Mouse (Mus musculus): ENCODE measurements around the gene 6030458C11Rik. TPM values are rescaled to one million over a fixed set of nuclear protein-coding genes. Genes with fewer than 3 reads are reported as not detected.
"Not testable (repeated sequence)": the region's sequence is repeated elsewhere in the genome, so short reads cannot be mapped to it uniquely, and the experiment has no call there.

Gene 6030458C11Rik
- total RNA-seq, 2 experiments from 2014 or later: 23.6 to 25.9 TPM

DNA sequence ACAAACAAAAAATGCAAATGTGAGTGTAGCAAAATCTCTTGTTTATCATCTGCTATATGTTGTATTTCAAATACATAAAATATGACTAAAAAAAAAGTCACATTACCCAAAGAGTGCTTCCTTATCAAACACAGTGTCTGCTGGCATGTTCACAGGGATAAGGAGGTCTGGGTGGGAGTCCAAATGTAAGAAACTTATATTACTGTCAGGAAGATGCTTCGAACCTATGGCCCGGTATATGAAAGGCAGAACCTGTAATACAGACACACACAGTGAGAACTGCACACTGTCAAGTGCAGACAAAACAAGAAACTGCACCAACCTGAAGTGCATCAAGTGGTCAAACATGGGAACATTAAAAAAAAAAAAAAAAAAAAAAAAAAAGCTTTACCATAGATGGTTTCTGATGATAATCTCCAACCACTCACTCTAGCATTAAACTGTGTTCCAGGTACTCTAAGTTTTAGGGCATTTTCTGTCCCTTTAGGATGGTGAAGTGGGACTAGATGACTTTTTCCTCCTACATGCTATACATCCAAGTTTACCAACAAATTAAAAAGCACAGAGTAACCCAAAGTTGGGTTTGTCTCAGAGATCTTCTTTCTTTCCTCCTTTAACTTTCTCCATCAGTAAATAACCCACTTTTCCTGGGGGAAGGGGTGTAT lies 862 bp downstream of the 6030458C11Rik start:
- no peak for DNase-seq (ENCODE audit: low spot score in 2 of 2)
- intact Hi-C loops (cut with DNase I): no loop called here

DNA sequence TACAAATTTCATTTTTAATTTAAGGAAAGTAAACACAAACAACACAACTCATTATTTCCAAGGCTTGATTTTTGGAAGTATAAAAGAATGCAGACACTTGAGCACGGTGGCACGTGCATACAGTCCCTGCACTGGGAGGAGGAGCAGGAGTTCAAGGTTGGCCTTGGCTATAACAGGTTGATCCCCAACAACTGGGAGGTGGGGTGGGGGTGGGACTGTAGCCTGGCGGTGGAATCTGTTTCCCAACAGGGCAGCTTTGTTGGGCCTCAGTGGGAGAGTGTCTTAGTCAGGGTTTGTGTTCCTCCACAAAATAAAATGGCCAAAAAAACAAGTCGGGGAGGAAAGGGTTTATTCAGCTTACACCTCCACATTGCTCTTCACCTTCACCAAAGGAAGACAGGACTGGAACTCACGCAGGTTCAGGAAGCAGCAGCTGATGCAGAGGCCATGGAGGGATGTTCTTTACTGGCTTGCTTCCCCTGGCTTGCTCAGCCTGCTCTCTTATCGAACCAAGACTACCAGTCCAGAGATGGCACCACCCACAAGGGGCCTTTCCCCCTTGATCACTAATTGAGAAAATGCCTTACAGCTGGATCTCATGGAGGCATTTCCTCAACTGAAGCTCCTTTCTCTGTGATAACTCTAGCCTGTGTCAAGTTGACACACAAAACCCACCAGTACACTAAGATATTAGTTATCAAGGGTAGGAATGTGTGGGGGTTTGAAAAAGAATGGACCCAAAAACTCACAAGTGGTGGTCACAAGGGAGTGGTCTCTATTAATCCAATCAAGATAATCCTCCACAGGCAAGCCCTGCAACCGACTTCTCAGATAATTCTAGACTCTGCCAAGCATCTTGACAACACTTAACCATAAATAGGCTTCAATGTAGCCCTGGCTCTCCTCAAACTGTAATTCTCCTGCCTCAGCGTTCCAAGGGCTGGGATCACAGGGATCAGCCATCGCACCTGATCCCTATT lies 1.7 kb downstream of the 6030458C11Rik start:
- intact Hi-C loops (cut with DNase I): no loop called here
- no peak for DNase-seq (ENCODE audit: low spot score in 2 of 2)

DNA sequence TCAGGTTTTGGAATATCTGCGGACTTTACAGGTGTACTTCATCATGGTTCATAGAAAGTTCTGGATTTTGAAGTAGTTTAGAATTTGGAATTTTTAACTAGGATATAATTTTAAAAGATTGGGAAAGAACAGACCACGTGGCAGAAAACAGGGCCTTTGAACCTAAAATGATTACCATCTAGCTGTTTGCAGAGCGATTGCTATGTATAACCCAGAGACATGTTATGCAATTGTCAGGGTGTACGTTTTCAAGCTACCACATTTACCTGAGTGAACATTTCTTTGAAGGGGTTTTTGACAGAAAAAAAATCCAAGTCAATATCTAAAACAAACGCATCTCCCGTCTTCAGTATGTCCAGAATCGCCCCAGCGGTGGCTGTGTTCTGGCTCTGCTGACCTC lies 6.9 kb downstream of the 6030458C11Rik start:
- intact Hi-C loops (cut with DNase I): no loop called here
- DNase-seq (ENCODE audit: low spot score in 2 of 2): no peak

GRCm38 (mm10) chr15:12812646-12813045 lies 11.8 kb downstream of the 6030458C11Rik start:
- intact Hi-C loops (cut with DNase I): no loop called here
- DNase-seq (ENCODE audit: low spot score in 2 of 2): no peak

- no peak for DNase-seq (ENCODE audit: low spot score in 2 of 2)
- intact Hi-C loops (cut with DNase I): no loop called here
Observed at GRCm38 (mm10) chr15:12809305-12809704, 15.1 kb downstream of the 6030458C11Rik start.

GRCm38 (mm10) chr15:12807088-12807487 lies 17.4 kb downstream of the 6030458C11Rik start:
- DNase-seq (ENCODE audit: low spot score in 2 of 2): no peak
- intact Hi-C loops (cut with DNase I): no loop called here

DNA sequence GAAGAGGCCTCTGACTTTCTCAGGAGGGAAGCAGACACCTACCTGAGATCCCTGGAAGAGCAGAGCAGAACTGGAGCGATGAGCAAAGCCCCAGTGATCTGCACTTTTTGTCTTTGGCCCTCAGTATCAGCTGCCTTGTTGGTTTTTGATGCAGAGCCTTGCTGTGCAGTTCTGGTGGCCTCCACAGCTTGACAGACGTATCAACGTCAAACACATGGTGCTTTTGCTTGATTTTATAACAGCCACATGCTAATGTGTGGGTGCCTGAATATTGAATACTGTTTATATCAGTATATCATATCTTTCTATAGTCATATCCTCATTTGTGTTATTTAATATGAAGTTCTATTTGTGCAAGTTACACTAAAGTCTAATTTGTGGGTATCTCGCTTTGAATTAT lies 19.4 kb downstream of the 6030458C11Rik start:
- DNase-seq (ENCODE audit: low spot score in 2 of 2): no peak
- intact Hi-C loops (cut with DNase I): no loop called here

DNA sequence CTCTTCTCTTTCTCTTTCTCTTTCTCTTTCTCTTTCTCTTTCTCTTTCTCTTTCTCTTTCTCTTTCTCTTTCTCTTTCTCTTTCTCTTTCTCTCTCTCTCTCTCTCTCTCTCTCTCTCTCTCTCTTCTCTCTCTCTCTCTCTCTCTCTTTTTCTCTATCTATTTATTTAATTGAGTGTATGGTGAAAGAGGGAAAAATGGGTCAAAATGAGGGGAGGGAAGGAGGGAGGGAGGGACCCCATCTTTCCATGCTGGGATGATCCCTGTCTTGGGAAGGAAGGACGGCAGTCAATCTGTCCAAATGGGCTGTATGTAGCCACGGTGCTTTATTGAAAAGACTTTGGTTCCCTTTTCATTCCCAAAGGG lies 23.3 kb downstream of the 6030458C11Rik start:
- DNase-seq (ENCODE audit: low spot score in 2 of 2); intact Hi-C loops (cut with DNase I): not testable (repeated sequence)

DNA sequence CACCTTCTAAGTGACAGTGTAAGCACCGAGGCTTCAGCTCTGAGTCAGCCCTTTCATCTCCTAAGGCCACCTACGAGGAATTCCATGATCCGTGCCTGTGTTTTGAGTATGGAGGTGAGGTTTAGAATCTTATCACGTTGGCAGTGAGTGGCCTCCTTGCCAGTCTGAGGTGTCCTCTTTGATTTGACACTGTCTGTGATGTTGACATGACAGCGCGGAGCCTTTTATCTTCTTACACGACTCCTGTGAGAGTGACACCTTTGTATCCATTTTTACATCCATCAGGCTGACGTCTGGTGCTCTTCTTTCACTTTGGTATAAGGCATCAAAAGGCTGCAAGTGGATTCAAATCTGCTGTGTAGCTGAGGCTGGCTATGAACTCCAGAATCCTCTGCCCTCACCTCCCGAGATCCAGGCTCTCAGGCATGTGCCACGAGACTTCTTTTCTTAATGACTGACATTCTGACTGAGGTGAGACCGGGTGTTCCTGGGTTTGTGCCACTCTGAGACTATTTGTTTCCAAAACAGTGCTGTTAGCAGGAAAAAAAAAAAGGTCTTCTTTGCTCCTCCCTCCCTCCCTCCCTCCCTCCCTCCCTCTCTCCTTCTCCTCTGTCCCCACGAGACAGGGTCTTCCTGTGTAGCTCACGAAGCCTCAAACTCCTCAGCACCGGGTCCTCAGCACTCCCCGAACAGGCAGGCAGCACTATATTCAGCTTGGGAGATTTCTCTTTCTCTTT lies 23.9 kb downstream of the 6030458C11Rik start:
- DNase-seq (ENCODE audit: low spot score in 2 of 2): no peak
- intact Hi-C loops (cut with DNase I): no loop called here

DNA sequence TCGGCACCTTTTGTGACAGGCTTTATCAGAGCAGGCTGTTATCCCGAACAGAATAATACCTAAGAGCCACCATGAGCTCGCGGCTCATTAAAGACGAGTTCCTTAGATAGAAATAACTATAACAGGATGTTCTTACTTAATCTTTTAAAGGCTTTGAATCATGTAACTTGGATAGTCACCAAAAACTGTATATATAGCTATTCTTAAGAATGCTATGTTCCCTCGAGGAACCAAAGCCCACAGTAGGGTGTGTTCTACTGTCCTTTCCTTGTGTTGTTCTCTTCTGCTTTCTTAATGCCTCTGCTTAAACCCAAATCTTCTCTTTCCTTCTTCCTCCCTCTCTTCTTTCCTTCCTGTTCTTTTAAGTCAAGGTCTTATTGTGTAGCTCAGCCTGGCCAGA lies 26.4 kb downstream of the 6030458C11Rik start:
- no peak for DNase-seq (ENCODE audit: low spot score in 2 of 2)
- intact Hi-C loops (cut with DNase I): loop anchor here (5.0 to 10.0 kb wide), 2 partner anchors 61 to 523 kb away; partner anchors contain the start of gene Pdzd2

DNA sequence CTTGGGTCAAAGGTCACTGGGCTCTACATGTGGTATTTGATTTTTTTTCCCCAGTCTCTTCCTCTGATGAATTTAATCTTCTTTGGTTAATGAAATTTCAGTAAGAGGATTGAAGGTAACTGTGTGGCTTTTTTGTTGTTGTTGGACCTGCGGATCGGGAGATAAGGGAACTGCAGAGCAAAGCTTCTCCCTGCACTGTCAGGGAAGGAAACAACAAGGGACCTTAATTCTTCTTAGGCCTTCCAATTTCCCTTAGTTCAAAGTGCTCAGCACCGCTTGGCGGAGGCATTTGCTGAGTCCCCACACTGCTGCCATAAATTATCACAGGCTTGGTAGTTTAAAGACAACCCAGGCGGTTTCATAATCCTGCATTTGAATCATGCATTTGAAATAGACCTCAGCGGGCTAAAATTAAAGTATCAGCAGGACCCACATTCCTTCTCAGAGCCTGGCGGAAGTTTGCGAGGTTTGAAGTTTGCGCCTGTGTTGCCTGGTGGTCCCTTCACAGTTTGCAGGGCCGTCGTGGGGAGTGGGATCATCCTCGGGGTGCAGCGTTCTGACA lies 28.5 kb downstream of the 6030458C11Rik start:
- intact Hi-C loops (cut with DNase I): loop anchor here (2.0 to 10.0 kb wide), 3 partner anchors 59 to 521 kb away; partner anchors contain the start of gene Pdzd2
- peak; percentile 33 to 42 for DNase-seq (ENCODE audit: low spot score in 2 of 2)

GRCm38 (mm10) chr15:12795457-12795894 lies 29.0 kb downstream of the 6030458C11Rik start:
- intact Hi-C loops (cut with DNase I): loop anchor here (2.0 to 10.0 kb wide), 3 partner anchors 58 to 521 kb away; partner anchors contain the start of gene Pdzd2
- DNase-seq (ENCODE audit: low spot score in 2 of 2): peak in 1 of 2 experiments; percentile 42

- DNase-seq (ENCODE audit: low spot score in 2 of 2): no peak
- intact Hi-C loops (cut with DNase I): loop anchor here (1.0 to 10.0 kb wide), 3 partner anchors 208 to 520 kb away; no protein-coding TSS in a partner anchor
Observed at GRCm38 (mm10) chr15:12794311-12794710, 30.1 kb downstream of the 6030458C11Rik start.

DNA sequence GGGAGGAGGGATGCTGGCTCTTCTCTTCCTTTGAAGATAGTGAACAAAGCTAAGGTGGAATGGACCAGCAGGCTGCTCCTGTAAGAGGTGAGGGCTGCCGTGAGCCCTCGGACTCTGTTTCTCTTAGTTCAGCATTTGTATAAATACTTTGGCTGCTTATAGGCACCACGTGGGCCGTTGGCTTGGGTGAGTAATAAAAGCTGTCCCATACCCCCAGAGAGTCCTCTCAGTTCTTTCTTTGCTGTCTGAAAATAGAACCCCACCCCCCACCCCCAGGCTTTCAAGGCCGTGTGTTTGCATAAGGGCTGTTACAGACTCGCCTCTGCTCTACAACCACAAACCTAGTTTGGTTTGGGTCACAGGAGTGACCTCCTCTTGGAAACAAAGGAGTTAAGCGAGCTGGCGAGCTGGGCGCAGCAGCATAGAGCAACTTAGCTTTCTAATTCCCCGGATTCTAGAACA lies 35.0 kb downstream of the 6030458C11Rik start:
- no peak for DNase-seq (ENCODE audit: low spot score in 2 of 2)
- intact Hi-C loops (cut with DNase I): no loop called here

- no peak for DNase-seq (ENCODE audit: low spot score in 2 of 2)
- intact Hi-C loops (cut with DNase I): no loop called here
Observed at GRCm38 (mm10) chr15:12788536-12788935, 35.9 kb downstream of the 6030458C11Rik start.

DNA sequence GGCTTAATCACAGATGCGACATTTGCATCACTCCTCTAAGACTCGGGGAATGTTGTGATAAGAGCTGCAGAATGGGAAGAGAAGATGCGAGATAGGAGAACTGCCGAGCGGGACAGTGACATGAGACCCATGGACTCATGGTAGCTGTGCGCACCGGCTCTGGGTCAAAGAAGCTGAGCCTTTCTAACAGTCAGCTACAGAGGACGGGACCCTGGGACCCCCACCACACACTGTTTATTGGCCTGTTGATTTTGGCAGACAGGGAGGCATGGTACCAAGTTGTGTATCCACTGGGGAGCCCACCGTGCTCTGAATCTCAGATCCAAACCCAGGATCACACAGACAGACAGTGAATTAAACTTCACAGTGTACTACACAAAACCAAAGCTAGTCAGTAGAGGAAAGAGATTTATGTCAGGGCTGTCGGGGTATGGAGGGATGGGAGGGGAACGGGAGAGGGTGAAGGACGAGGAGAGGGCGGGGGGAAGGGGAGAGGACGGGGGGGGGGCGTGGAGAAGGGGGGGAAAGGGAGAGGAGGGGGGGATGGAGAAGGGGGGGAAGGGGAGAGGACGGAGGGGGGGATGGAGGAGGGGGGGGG lies 42.6 kb downstream of the 6030458C11Rik start:
- no peak for DNase-seq (ENCODE audit: low spot score in 2 of 2)
- intact Hi-C loops (cut with DNase I): no loop called here

DNA sequence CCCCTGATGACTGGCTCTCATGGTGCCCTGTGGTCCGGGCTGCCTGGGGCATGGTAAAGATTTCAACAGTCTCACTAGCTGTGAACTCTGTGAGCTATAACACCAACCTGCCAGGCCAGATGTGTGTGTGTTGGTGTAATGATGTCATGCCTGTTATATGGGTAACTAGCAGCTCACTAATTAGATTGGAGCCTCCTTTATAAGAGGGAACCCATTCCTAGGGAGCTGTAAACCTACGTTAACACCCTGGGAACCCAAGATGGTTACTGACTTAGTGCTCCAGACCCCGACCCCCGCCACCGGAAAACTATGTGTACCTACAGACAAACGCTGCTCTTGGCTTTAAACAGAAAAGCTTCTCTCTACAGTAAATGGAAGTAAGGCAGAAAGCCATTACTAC lies 43.2 kb downstream of the 6030458C11Rik start:
- intact Hi-C loops (cut with DNase I): no loop called here
- DNase-seq (ENCODE audit: low spot score in 2 of 2): no peak

DNA sequence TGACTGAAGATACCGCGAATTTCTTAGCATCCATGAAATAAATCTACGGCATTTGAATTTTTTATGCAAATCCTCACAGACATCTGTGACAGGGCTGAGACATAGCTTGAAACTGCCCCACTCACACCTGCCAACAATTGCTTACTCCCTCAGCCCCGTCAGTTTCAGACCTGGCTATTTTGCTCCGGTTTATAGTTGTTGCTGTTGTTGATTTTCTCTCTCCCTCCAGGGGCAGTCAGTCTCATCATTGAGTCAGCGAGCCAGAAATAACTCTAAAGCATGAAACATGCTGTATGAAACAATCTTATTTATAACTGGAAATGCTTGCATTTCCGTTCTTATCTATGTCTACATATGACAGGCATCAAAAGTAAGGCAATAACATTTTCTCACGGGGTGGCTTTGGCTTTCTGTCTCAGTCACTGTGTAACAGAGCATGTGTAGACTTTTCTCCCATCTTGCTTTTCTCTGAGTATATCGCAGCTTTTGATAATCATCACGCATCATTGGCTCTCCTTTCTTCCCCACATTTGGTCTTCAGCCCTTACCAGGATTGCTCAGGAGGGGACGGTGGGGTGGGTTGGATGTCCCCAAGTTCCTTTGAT lies 50.2 kb downstream of the 6030458C11Rik start:
- no peak for DNase-seq (ENCODE audit: low spot score in 2 of 2)
- intact Hi-C loops (cut with DNase I): no loop called here

- DNase-seq (ENCODE audit: low spot score in 2 of 2): peak; percentile 29 to 36
- intact Hi-C loops (cut with DNase I): no loop called here
Observed at GRCm38 (mm10) chr15:12770958-12771357, 53.5 kb downstream of the 6030458C11Rik start.

All from left cerebral cortex, postnatal 36 days (tissue).